Mouse (Mus musculus) MEL (cell line): Measurements from ENCODE around the gene Prim2. TPM values are rescaled to one million over a fixed set of nuclear protein-coding genes. Genes with fewer than 3 reads are reported as not detected.

Source experiments
- DNase-seq: peaks from one replicate; pipeline ENCODE4 v3.0.0; 2011; ENCODE audit warnings: low read depth, low spot score
- H3K27ac ChIP-seq: 2 replicates; pipeline ENCODE4 v1.5.1; 2012; ENCODE audit warnings: low read depth, mild to moderate bottlenecking, control low read depth, low read length, moderate library complexity; ENCODE audit not compliant: control insufficient read depth
- H3K27me3 ChIP-seq, 2 experiments: fragments of 150-350 bp in 1 of 2; sonication (generic) in 1 of 2; 2 replicates each; pipeline ENCODE4 v1.6.1; 2012; ENCODE audit warnings: low read length in 2 of 2, mild to moderate bottlenecking in 2 of 2, improper control_type of control experiment in 1 of 2, moderate library complexity in 1 of 2; ENCODE audit not compliant: insufficient read depth in 2 of 2, control insufficient read depth in 1 of 2
- H3K36me3 ChIP-seq, 2 experiments: 2 replicates each; pipeline ENCODE4 v1.6.1; 2012 to 2014; ENCODE audit warnings: low read length in 2 of 2, improper control_type of control experiment in 1 of 2, inconsistent platforms in 1 of 2, mild to moderate bottlenecking in 1 of 2; ENCODE audit not compliant: insufficient read depth in 2 of 2, control insufficient read depth in 1 of 2
- H3K4me1 ChIP-seq, 2 experiments: fragments of 150-350 bp in 1 of 2; sonication (generic) in 1 of 2; 2 replicates each; pipeline ENCODE4 v1.6.1; 2012; ENCODE audit warnings: low read length in 2 of 2, improper control_type of control experiment in 1 of 2, mild to moderate bottlenecking in 1 of 2; ENCODE audit not compliant: insufficient read depth in 2 of 2, control insufficient read depth in 1 of 2
- H3K4me3 ChIP-seq, 2 experiments: fragments of 150-350 bp in 1 of 2; sonication (generic) in 1 of 2; 2 replicates each; pipeline ENCODE4 v1.5.1; 2012; ENCODE audit warnings: low read depth in 2 of 2, low read length in 2 of 2, mild to moderate bottlenecking in 2 of 2, moderate library complexity in 2 of 2, control low read depth in 1 of 2, improper control_type of control experiment in 1 of 2; ENCODE audit not compliant: control insufficient read depth in 1 of 2, insufficient read depth in 1 of 2
- H3K79me2 ChIP-seq: 2 replicates; pipeline ENCODE4 v1.6.1; 2012; ENCODE audit warnings: mild to moderate bottlenecking, low read length, moderate library complexity; ENCODE audit not compliant: control insufficient read depth, poor library complexity, insufficient read depth
- H3K9ac ChIP-seq: 2 replicates; pipeline ENCODE4 v1.6.1; 2012; ENCODE audit warnings: low read depth, mild to moderate bottlenecking, control low read depth, low read length, moderate library complexity; ENCODE audit not compliant: control insufficient read depth, poor library complexity, severe bottlenecking
- H3K9me3 ChIP-seq: fragments of 150-350 bp; sonication (generic); replicated peaks from 2 replicates; pipeline ENCODE4 v1.6.1; 2012; ENCODE audit warnings: mild to moderate bottlenecking, low read length, improper control_type of control experiment, moderate library complexity; ENCODE audit not compliant: insufficient read depth
- BHLHE40 ChIP-seq: IDR thresholded peaks from 2 replicates; pipeline ENCODE4 v1.6.1; 2012; ENCODE audit warnings: low read depth, mild to moderate bottlenecking, inconsistent platforms, low read length, improper control_type of control experiment, borderline replicate concordance
- CHD1 ChIP-seq: IDR thresholded peaks from 2 replicates; pipeline ENCODE4 v1.6.1; 2012; ENCODE audit warnings: low read depth, mild to moderate bottlenecking, inconsistent platforms, low read length, improper control_type of control experiment
- CHD2 ChIP-seq: IDR thresholded peaks from 2 replicates; pipeline ENCODE4 v1.6.1; 2011; ENCODE audit warnings: low read length, improper control_type of control experiment
- CTCF ChIP-seq, 3 experiments: IDR thresholded peaks in 2 of 3; conservative IDR thresholded peaks in 1 of 3; 2 replicates each; pipeline ENCODE4 v1.5.1; 2011 to 2012; ENCODE audit warnings: low read length in 3 of 3, low read depth in 2 of 3, mild to moderate bottlenecking in 2 of 3, improper control_type of control experiment in 1 of 3, inconsistent platforms in 1 of 3, mixed read lengths in 1 of 3, moderate library complexity in 1 of 3; ENCODE audit not compliant: control insufficient read depth in 1 of 3, insufficient read depth in 1 of 3, poor library complexity in 1 of 3, severe bottlenecking in 1 of 3
- ELF1 ChIP-seq: IDR thresholded peaks from 2 replicates; pipeline ENCODE4 v1.6.1; 2014; ENCODE audit warnings: low read depth, mild to moderate bottlenecking, inconsistent platforms, low read length, improper control_type of control experiment, moderate library complexity
- EP300 ChIP-seq, 2 experiments: IDR thresholded peaks; 2 replicates each; pipeline ENCODE4 v1.6.1; 2011; ENCODE audit warnings: improper control_type of control experiment in 2 of 2, low read length in 2 of 2, low read depth in 1 of 2, mild to moderate bottlenecking in 1 of 2
- ETS1 ChIP-seq: IDR thresholded peaks from 2 replicates; pipeline ENCODE4 v1.6.1; 2012; ENCODE audit warnings: low read depth, mild to moderate bottlenecking, inconsistent platforms, low read length, improper control_type of control experiment, moderate library complexity
- GABPA ChIP-seq: IDR thresholded peaks from 2 replicates; pipeline ENCODE4 v1.6.1; 2012; ENCODE audit warnings: low read depth, mild to moderate bottlenecking, inconsistent platforms, low read length, improper control_type of control experiment, moderate library complexity
- GATA1 ChIP-seq: IDR thresholded peaks from 2 replicates; pipeline ENCODE4 v1.6.1; 2011; ENCODE audit warnings: low read depth, low read length, improper control_type of control experiment
- JUND ChIP-seq: IDR thresholded peaks from 2 replicates; pipeline ENCODE4 v1.6.1; 2011; ENCODE audit warnings: low read depth, mild to moderate bottlenecking, improper control_type of control experiment, low read length
- MAX ChIP-seq: IDR thresholded peaks from 2 replicates; pipeline ENCODE4 v1.6.1; 2011; ENCODE audit warnings: low read length, improper control_type of control experiment
- MXI1 ChIP-seq: IDR thresholded peaks from 2 replicates; pipeline ENCODE4 v1.6.1; 2011; ENCODE audit warnings: mild to moderate bottlenecking, low read depth, low read length, improper control_type of control experiment
- NRF1 ChIP-seq: IDR thresholded peaks from 2 replicates; pipeline ENCODE4 v1.6.1; 2014; ENCODE audit warnings: low read depth, mild to moderate bottlenecking, inconsistent platforms, low read length, improper control_type of control experiment, moderate library complexity; ENCODE audit not compliant: poor library complexity, insufficient read depth, severe bottlenecking
- POLR2A ChIP-seq, 2 experiments: IDR thresholded peaks; 2 replicates each; pipeline ENCODE4 v1.6.1; 2011 to 2012; ENCODE audit warnings: low read length in 2 of 2, mild to moderate bottlenecking in 2 of 2, control low read depth in 1 of 2, improper control_type of control experiment in 1 of 2, low read depth in 1 of 2, moderate library complexity in 1 of 2; ENCODE audit not compliant: control insufficient read depth in 1 of 2, insufficient read depth in 1 of 2, poor library complexity in 1 of 2
- POLR2AphosphoS2 ChIP-seq: IDR thresholded peaks from 2 replicates; pipeline ENCODE4 v1.6.1; 2011; ENCODE audit warnings: low read length, improper control_type of control experiment
- POLR2AphosphoS5 ChIP-seq: IDR thresholded peaks from 2 replicates; pipeline ENCODE4 v1.6.1; 2012; ENCODE audit warnings: low read depth, borderline replicate concordance, mild to moderate bottlenecking, inconsistent platforms, low read length, moderate library complexity, mixed read lengths
- RAD21 ChIP-seq: IDR thresholded peaks from 2 replicates; pipeline ENCODE4 v1.6.1; 2011; ENCODE audit warnings: mild to moderate bottlenecking, low read depth, low read length, improper control_type of control experiment
- RCOR1 ChIP-seq: IDR thresholded peaks from 2 replicates; pipeline ENCODE4 v1.6.1; 2012; ENCODE audit warnings: low read depth, mild to moderate bottlenecking, inconsistent platforms, low read length, improper control_type of control experiment
- SIN3A ChIP-seq: IDR thresholded peaks from 2 replicates; pipeline ENCODE4 v1.6.1; 2012; ENCODE audit warnings: low read length, improper control_type of control experiment, inconsistent platforms
- SMC3 ChIP-seq: IDR thresholded peaks from 2 replicates; pipeline ENCODE4 v1.6.1; 2011; ENCODE audit warnings: low read depth, low read length, improper control_type of control experiment
- TCF12 ChIP-seq: IDR thresholded peaks from 2 replicates; pipeline ENCODE4 v1.6.1; 2014; ENCODE audit warnings: low read depth, mild to moderate bottlenecking, inconsistent platforms, low read length, improper control_type of control experiment, moderate library complexity
- UBTF ChIP-seq: IDR thresholded peaks from 2 replicates; pipeline ENCODE4 v1.6.1; 2012; ENCODE audit warnings: low read depth, mild to moderate bottlenecking, inconsistent platforms, low read length, improper control_type of control experiment, moderate library complexity, borderline replicate concordance; ENCODE audit not compliant: insufficient read depth
- USF1 ChIP-seq: IDR thresholded peaks from 2 replicates; pipeline ENCODE4 v1.6.1; 2014; ENCODE audit warnings: low read depth, mild to moderate bottlenecking, inconsistent platforms, low read length, improper control_type of control experiment, moderate library complexity
- ZC3H11A ChIP-seq: IDR thresholded peaks from 2 replicates; pipeline ENCODE4 v1.6.1; 2012; ENCODE audit warnings: low read depth, mild to moderate bottlenecking, inconsistent platforms, low read length, improper control_type of control experiment
- ZMIZ1 ChIP-seq: IDR thresholded peaks from 2 replicates; pipeline ENCODE4 v1.6.1; 2012; ENCODE audit warnings: low read depth, mild to moderate bottlenecking, inconsistent platforms, low read length, improper control_type of control experiment, moderate library complexity
- polyA plus RNA-seq, 2 experiments: library from polyadenylated mRNA; stranded (reverse) in 1 of 2; unstranded in 1 of 2; fragments of >175 nt in 1 of 2; fragments of >200 nt in 1 of 2; gene quantifications; 2 replicates each; pipeline versions ENCODE4 v1.2.1 to v1.2.4; 2012; ENCODE audit warnings: low replicate concordance in 2 of 2, low read depth in 1 of 2; ENCODE audit not compliant: insufficient read length in 2 of 2, insufficient read depth in 1 of 2, missing spikeins in 1 of 2
- total RNA-seq: library from RNA; depleted of rRNA; stranded (reverse); fragments of 300-350 nt; gene quantifications from 2 replicates; pipeline ENCODE4 v1.2.3, GENCODE M21; 2012

Gene Prim2
- total and polyA plus RNA-seq, 3 experiments, result 36.1 to 48.9 TPM; not detected in 1

DNA sequence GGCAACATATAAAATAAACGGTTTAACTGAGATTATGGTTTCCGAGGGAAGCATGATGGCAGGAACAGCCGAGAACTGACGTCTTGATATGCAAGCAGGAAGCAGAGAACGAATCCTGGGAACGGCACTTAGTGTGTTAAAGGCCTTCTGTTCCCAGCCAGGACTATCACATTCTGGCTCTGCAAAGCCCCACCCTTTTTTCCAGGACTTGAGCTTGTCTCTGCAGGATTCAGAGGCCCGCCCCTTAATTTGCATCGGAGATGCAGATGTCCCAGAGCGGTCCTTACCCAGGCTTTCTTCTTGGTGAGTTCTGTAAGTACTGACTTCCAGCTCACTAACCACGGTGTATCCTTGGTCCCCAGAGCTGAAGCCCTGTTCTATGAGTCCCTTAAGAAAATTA lies 45.2 kb upstream of the Prim2 start:
- no peak for TF ChIP-seq POLR2AphosphoS2
- TF ChIP-seq JUND, result no peak
- TF ChIP-seq RAD21, result no peak
- no peak for TF ChIP-seq TCF12
- TF ChIP-seq EP300 (IDR thresholded peaks at IDR 0.05; ENCODE audit: low read depth in 1 of 2, low read length in 2 of 2), result no peak
- TF ChIP-seq UBTF, result no peak
- TF ChIP-seq ZMIZ1, result no peak
- no peak for TF ChIP-seq BHLHE40
- TF ChIP-seq SIN3A, result no peak
- no peak for TF ChIP-seq ELF1
- TF ChIP-seq CTCF (IDR thresholded peaks at IDR 0.05 in 2 of 3, conservative IDR thresholded peaks at IDR 0.05 in 1 of 3; ENCODE audit: control insufficient read depth in 1 of 3, insufficient read depth in 1 of 3, low read depth in 2 of 3, low read length in 3 of 3, poor library complexity in 1 of 3, severe bottlenecking in 1 of 3), result no peak
- TF ChIP-seq CHD1, result no peak
- TF ChIP-seq NRF1, result no peak
- TF ChIP-seq RCOR1, result no peak
- TF ChIP-seq POLR2AphosphoS5, result no peak
- TF ChIP-seq GABPA, result no peak
- TF ChIP-seq SMC3, result no peak
- no peak for TF ChIP-seq ZC3H11A
- no peak for TF ChIP-seq ETS1
- no peak for DNase-seq

DNA sequence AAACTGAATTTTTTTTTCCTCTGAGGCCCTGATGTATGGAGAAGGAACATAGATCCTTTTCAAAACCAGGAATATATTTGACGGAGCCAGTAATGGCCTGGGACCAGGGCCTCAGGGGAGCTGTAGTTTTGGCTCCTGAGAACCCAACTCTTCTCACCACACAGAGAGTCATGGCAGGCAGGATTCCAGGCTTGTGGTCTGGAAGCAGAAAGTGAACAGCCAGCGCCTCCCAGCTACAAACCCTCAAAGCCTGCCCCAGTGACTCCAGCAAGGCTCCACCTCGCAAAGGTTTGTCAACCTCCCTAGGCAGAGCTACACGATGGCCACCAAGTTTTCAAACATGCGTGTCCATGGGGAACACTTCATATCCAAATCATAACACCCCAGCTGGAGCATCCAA lies 42.4 kb upstream of the Prim2 start:
- Histone ChIP-seq H3K27ac (no peak overlapping the region), H3K79me2 (no peaks in the 10 kb centered on the region), H3K36me3 (peaks cover 0 to 2% of the 10 kb centered on the region in 2 experiments; a peak in 1 of 4 replicates), H3K4me1 (peaks cover 0 to 13% of the 10 kb centered on the region in 2 experiments; a peak in 2 of 4 replicates), H3K9ac (no peak overlapping the region), H3K4me3 (no peak overlapping the region), H3K9me3 (no peaks in the 10 kb centered on the region), H3K27me3 (peaks cover 0 to 1% of the 10 kb centered on the region in 2 experiments; a peak in 1 of 4 replicates)
- no peak for DNase-seq
- TF ChIP-seq CHD2 (no peak), GATA1 (no peak), MXI1 (no peak), GABPA (no peak), BHLHE40 (no peak), UBTF (no peak), POLR2A (IDR thresholded peaks at IDR 0.05; ENCODE audit: control insufficient read depth in 1 of 2, insufficient read depth in 1 of 2, low read depth in 1 of 2, low read length in 2 of 2, poor library complexity in 1 of 2) (no peak), SMC3 (no peak), MAX (no peak), USF1 (no peak), CTCF (IDR thresholded peaks at IDR 0.05 in 2 of 3, conservative IDR thresholded peaks at IDR 0.05 in 1 of 3; ENCODE audit: control insufficient read depth in 1 of 3, insufficient read depth in 1 of 3, low read depth in 2 of 3, low read length in 3 of 3, poor library complexity in 1 of 3, severe bottlenecking in 1 of 3) (no peak)

More for the DNA sequence above, 45.2 kb upstream of the Prim2 start:
- Histone ChIP-seq H3K36me3 (peaks cover 0 to 4% of the 10 kb centered on the region in 2 experiments; a peak in 1 of 4 replicates), H3K9me3 (no peaks in the 10 kb centered on the region), H3K4me3 (no peak overlapping the region), H3K9ac (no peak overlapping the region), H3K79me2 (peaks cover under 1% of the 10 kb centered on the region; the same call in 1 of the 2 replicates), H3K4me1 (peaks cover 2 to 12% of the 10 kb centered on the region in 2 experiments; a peak in 3 of 4 replicates), H3K27ac (no peak overlapping the region), H3K27me3 (peaks cover 0 to 1% of the 10 kb centered on the region in 2 experiments; a peak in 1 of 4 replicates)
